Mouse (Mus musculus): ENCODE results near the gene Olfr314.
"Not testable (repeated sequence)": the region's sequence is repeated elsewhere in the genome, so short reads cannot be mapped to it uniquely, and the experiment has no call there.

The Olfr314 gene

GRCm38 (mm10) chr11:58829764-58830163 lies 47.0 kb downstream of the Olfr314 start:
- no peak for DNase-seq (ENCODE audit: inconsistent age in 2 of 2, low spot score in 1 of 2)

GRCm38 (mm10) chr11:58832541-58832940 lies 49.8 kb downstream of the Olfr314 start:
- not testable (repeated sequence) for DNase-seq (ENCODE audit: inconsistent age in 2 of 2, low spot score in 1 of 2)

Measured in adrenal gland, adult (tissue).